Mouse (Mus musculus) kidney, postnatal 0 days (tissue): ENCODE measurements around the gene Golga7b. TPM values are rescaled to one million over a fixed set of nuclear protein-coding genes. Genes with fewer than 3 reads are reported as not detected.

ENCODE experiments used
- ATAC-seq: fragments of 200-750 bp; cut with Nextera tagmentation; replicated peaks from 2 replicates; pipeline ENCODE4 v1.8.0; 2017; ENCODE audit warnings: low read depth, moderate number of reproducible peaks, moderate TSS enrichment, moderate library complexity; ENCODE audit not compliant: low FRiP score
- DNase-seq: peaks from one replicate; pipeline ENCODE4 v3.0.0-alpha.2; 2016; ENCODE audit warnings: low spot score
- H3K27ac ChIP-seq: fragments of 300-500 bp; sonication (generic); 2 replicates; pipeline ENCODE4 v1.5.1; 2014; ENCODE audit warnings: mild to moderate bottlenecking
- H3K27me3 ChIP-seq: fragments of 300-500 bp; sonication (generic); 2 replicates; pipeline ENCODE4 v1.6.1; 2014; ENCODE audit warnings: low read length, mixed read lengths; ENCODE audit not compliant: insufficient read depth
- H3K36me3 ChIP-seq: fragments of 300-500 bp; sonication (generic); 2 replicates; pipeline ENCODE4 v1.6.1; 2014; ENCODE audit warnings: low read length, mixed read lengths; ENCODE audit not compliant: insufficient read depth
- H3K4me1 ChIP-seq: fragments of 300-500 bp; sonication (generic); replicated peaks from 2 replicates; pipeline ENCODE4 v1.6.1; 2014; ENCODE audit warnings: antibody characterized with exemption, low read length, mixed read lengths; ENCODE audit not compliant: insufficient read depth
- H3K4me2 ChIP-seq: fragments of 300-500 bp; sonication (generic); 2 replicates; pipeline ENCODE4 v1.6.1; 2014; ENCODE audit warnings: mild to moderate bottlenecking, low read length, moderate library complexity, mixed read lengths
- H3K4me3 ChIP-seq: fragments of 300-500 bp; sonication (generic); replicated peaks from 2 replicates; pipeline ENCODE4 v1.5.1; 2014; ENCODE audit warnings: low read depth, low read length
- H3K9ac ChIP-seq: fragments of 300-500 bp; sonication (generic); 2 replicates; pipeline ENCODE4 v1.6.1; 2014; ENCODE audit warnings: low read depth, low read length
- H3K9me3 ChIP-seq: fragments of 300-500 bp; sonication (generic); replicated peaks from 2 replicates; pipeline ENCODE4 v1.6.1; 2016; ENCODE audit warnings: low read length, inconsistent platforms, mixed read lengths
- CTCF ChIP-seq: IDR thresholded peaks from 2 replicates; pipeline ENCODE4 v1.5.1; 2016; ENCODE audit warnings: antibody characterized with exemption, low read depth, mild to moderate bottlenecking, moderate library complexity
- WGBS: fragments of 180-500 bp; shearing (Covaris S2); extraction: QIAGEN DNeasy Blood & Tissue Kit; methylation state at CpG from one replicate; pipeline ENCODE4 v1.1.7; 2014; 5-methylcytosine and 5-hydroxymethylcytosine counted together
- polyA plus RNA-seq: library from polyadenylated mRNA; unstranded; fragments of >200 nt; fragmentation: Nextera tagmentation; extraction: Ambion mirVana; gene quantifications from 2 replicates; pipeline ENCODE4 v1.2.1, GENCODE M21; 2015

Gene Golga7b
- polyA plus RNA-seq, 1 experiment from 2014 or later, result not detected

GRCm38 (mm10) chr19:42279611-42280010 lies 32.2 kb downstream of the Golga7b start:
- DNase-seq (no peak), ATAC-seq (no peak)
- H3K27me3 ChIP-seq, result no peaks in the 10 kb centered on the region
- H3K9ac ChIP-seq, result no peak overlapping the region
- WGBS, result 69% methylated on average over 3 of the region's 3 CpGs
- H3K9me3 ChIP-seq, result no peaks in the 10 kb centered on the region
- H3K4me2 ChIP-seq, result no peak overlapping the region
- H3K4me3 ChIP-seq, result no peak overlapping the region
- TF ChIP-seq CTCF, result no peak
- no peaks in the 10 kb centered on the region for H3K36me3 ChIP-seq
- H3K27ac ChIP-seq, result no peak overlapping the region
- H3K4me1 ChIP-seq, result no peaks in the 10 kb centered on the region

GRCm38 (mm10) chr19:42284178-42284577 lies 36.8 kb downstream of the Golga7b start:
- H3K4me3 ChIP-seq, result no peak overlapping the region
- 0 out of 2 replicates have a peak, but pooled peaks have one; percentile 49 for ATAC-seq
- no peak overlapping the region for H3K9ac ChIP-seq
- no peak for DNase-seq
- H3K4me1 ChIP-seq, result no peaks in the 10 kb centered on the region
- no peak for TF ChIP-seq CTCF
- H3K9me3 ChIP-seq, result no peaks in the 10 kb centered on the region
- no peaks in the 10 kb centered on the region for H3K27me3 ChIP-seq
- no peaks in the 10 kb centered on the region for H3K36me3 ChIP-seq
- no peak overlapping the region for H3K27ac ChIP-seq
- no peak overlapping the region for H3K4me2 ChIP-seq
- 47% methylated on average over 8 of the region's 8 CpGs for WGBS

- H3K9ac ChIP-seq, result no peak overlapping the region
- 52% methylated on average over 4 of the region's 4 CpGs for WGBS
- no peaks in the 10 kb centered on the region for H3K27me3 ChIP-seq
- no peak overlapping the region for H3K4me2 ChIP-seq
- no peak for ATAC-seq
- H3K27ac ChIP-seq, result no peak overlapping the region
- no peaks in the 10 kb centered on the region for H3K9me3 ChIP-seq
- no peak overlapping the region for H3K4me3 ChIP-seq
- no peak for TF ChIP-seq CTCF
- no peaks in the 10 kb centered on the region for H3K36me3 ChIP-seq
- DNase-seq, result no peak
- no peaks in the 10 kb centered on the region for H3K4me1 ChIP-seq
These were observed 41.0 kb downstream of the Golga7b start for GRCm38 (mm10) chr19:42288361-42288760.

DNA sequence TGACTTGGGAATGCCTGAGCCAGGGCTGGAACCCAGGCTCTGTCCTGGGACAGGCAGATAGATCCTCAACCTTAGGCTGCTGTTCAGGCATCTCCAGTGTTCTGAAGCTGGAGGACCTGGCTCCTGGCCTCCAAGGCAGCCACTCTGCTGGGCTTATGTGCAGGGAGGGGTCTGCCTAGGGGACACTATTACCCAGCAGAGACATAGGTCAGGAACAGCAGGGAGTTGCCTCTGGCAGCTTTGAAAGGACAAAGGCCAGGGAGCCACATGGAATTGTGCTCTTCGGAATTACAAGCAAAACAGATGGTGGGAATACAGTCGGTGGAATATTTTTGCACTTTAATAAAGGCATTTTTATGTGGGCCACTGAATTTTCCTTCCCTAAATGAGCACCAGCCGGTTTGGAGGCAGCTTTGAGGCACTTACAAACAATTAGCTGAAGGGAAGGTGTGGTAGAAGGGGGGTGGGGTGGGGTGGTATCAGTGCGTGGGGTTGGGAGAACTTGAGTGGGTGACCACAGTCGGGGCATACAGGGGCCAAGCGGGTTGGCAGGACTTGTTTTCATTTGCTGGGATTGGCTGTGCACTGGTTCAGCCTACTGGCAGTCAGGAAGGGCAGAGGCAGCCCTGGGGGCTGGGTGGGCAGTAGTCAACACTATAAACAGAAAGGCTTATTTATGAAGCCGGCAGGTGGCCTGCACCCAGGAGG lies 43.7 kb downstream of the Golga7b start:
- Histone ChIP-seq H3K27ac (no peak overlapping the region), H3K9ac (no peak overlapping the region), H3K4me3 (no peak overlapping the region), H3K36me3 (no peaks in the 10 kb centered on the region), H3K27me3 (no peaks in the 10 kb centered on the region), H3K4me1 (no peaks in the 10 kb centered on the region), H3K9me3 (no peaks in the 10 kb centered on the region), H3K4me2 (no peak overlapping the region)
- 24% methylated on average over 7 of the region's 7 CpGs for WGBS
- no peak for DNase-seq
- no peak for TF ChIP-seq CTCF
- ATAC-seq, result no peak

DNA sequence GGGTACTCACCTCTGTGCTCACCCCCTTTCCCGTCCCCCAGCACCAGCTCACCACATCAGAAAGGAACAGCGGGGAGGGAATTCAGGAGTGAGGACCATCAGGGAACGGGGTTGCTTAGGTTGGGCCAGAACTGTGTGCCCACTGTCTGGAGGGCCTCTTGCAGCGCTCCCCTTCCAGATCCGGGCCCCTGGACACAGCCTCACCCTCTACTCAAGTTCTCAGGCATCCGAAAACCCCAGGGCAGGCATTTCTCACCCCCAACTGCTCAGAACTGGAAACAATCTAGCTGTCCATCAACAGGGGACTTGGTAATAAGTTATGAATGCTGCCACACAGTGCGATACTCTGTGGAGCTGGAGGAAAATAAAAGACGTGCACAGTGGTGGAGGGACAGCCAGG lies 44.7 kb downstream of the Golga7b start:
- no peak overlapping the region for H3K9ac ChIP-seq
- no peak for ATAC-seq
- H3K27me3 ChIP-seq, result no peaks in the 10 kb centered on the region
- H3K9me3 ChIP-seq, result no peaks in the 10 kb centered on the region
- no peak for TF ChIP-seq CTCF
- H3K36me3 ChIP-seq, result no peaks in the 10 kb centered on the region
- WGBS, result 58% methylated on average over 8 of the region's 8 CpGs
- no peak overlapping the region for H3K4me2 ChIP-seq
- DNase-seq, result no peak
- no peaks in the 10 kb centered on the region for H3K4me1 ChIP-seq
- no peak overlapping the region for H3K4me3 ChIP-seq
- H3K27ac ChIP-seq, result no peak overlapping the region

DNA sequence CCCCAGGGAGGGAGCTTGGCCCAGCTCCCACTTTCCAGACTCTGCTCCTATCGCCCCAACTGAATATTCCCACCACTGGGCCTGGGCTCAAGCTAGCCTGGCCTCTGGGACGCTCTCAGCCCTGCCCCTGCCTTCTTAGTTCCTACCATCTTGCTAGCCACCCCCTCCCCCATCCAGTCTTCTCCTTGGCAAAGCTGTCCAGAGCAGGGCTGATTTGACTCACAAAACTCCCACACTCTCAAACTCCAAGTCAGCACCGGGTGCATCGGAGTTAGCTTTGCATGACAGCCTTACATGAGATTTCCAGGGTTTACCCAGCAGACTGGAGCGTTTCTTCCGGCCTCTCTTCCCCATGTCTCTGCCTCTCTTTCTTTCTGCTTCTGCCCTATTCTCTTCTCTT lies 45.8 kb downstream of the Golga7b start:
- H3K4me1 ChIP-seq, result no peaks in the 10 kb centered on the region
- no peak overlapping the region for H3K27ac ChIP-seq
- H3K27me3 ChIP-seq, result no peaks in the 10 kb centered on the region
- H3K4me3 ChIP-seq, result no peak overlapping the region
- no peaks in the 10 kb centered on the region for H3K36me3 ChIP-seq
- ATAC-seq (no peak), DNase-seq (no peak)
- 51% methylated on average over 6 of the region's 6 CpGs for whole genome bisulfite sequencing
- no peaks in the 10 kb centered on the region for H3K9me3 ChIP-seq
- no peak overlapping the region for H3K4me2 ChIP-seq
- no peak for TF ChIP-seq CTCF
- no peak overlapping the region for H3K9ac ChIP-seq
